Mouse (Mus musculus) urinary bladder, adult 2 months (tissue): ENCODE measurements around the gene Slc25a5. TPM values are rescaled to one million over a fixed set of nuclear protein-coding genes. Genes with fewer than 3 reads are reported as not detected.

ENCODE experiments used
- DNase-seq: peaks from one replicate; pipeline ENCODE4 v3.0.0; 2022; ENCODE audit warnings: low spot score
- polyA plus RNA-seq: library from polyadenylated mRNA; depleted of rRNA; stranded (reverse); fragments of >200 nt; gene quantifications from 2 replicates; pipeline ENCODE4 v1.2.3, GENCODE M21; 2012; rRNA removed

Gene Slc25a5
- polyA plus RNA-seq, 1 experiment, result 526 TPM

GRCm38 (mm10) chrX:36839391-36839790, 43.9 kb downstream of the Slc25a5 start:
- DNase-seq, result no peak

- no peak for DNase-seq
Observed at GRCm38 (mm10) chrX:36841698-36842097, 46.2 kb downstream of the Slc25a5 start.

- no peak for DNase-seq
Observed at GRCm38 (mm10) chrX:36843346-36843990, 48.0 kb downstream of the Slc25a5 start.

GRCm38 (mm10) chrX:36847152-36847551, 51.7 kb downstream of the Slc25a5 start:
- DNase-seq, result no peak

Other genes starting within 250 kb of the Slc25a5 start
- gene Pgrmc1, start 197.4 kb upstream of the Slc25a5 start, polyA plus RNA-seq, result 241 and 285 TPM in 2 replicates
- 4.7 and 5.0 TPM in 2 replicates for gene Akap17b, start 150.3 kb upstream of the Slc25a5 start, polyA plus RNA-seq
- 3.6 and 4.1 TPM in 2 replicates for gene Slc25a43, start 52.0 kb upstream of the Slc25a5 start, polyA plus RNA-seq
- 43.4 and 45.0 TPM in 2 replicates for gene Ube2a, start 78.2 kb downstream of the Slc25a5 start, polyA plus RNA-seq
- 15.9 and 19.7 TPM in 2 replicates for gene C330007P06Rik, start 78.5 kb downstream of the Slc25a5 start, polyA plus RNA-seq
- 5.1 and 5.9 TPM in 2 replicates for gene Nkrf, start 107.2 kb downstream of the Slc25a5 start, polyA plus RNA-seq
- 11.7 and 14.7 TPM in 2 replicates for gene Sept6, start 196.1 kb downstream of the Slc25a5 start, polyA plus RNA-seq